23 mouse cellular contexts compared by ENCODE assay signal in genomic region chr6:142804402-142804801, GRCm38 (mm10). TPM values are rescaled to one million over a fixed set of nuclear protein-coding genes. Genes with fewer than 3 reads are reported as not detected.
DNase-seq lines count a peak whose midpoint lies in the region; ATAC-seq and TF ChIP-seq lines count a peak whose summit lies in the region.
"Had no signal": no experiment of that assay in that cellular context is flagged by ENCODE, and none has a peak within 500 bp of the region (broad histone marks: within the 10 kb centered on the region; RNA-seq: fewer than 3 reads in every experiment).

Sult6b2 (minus strand) TSS chr6:142804502.

- H3K4me2 ChIP-seq in intestine, embryonic 15.5 days (replicated peaks): no peak within 1 kb of the TSS
- H3K4me2 ChIP-seq in intestine, embryonic 16.5 days (ENCODE audit: low read depth, low read length): no peak within 1 kb of the TSS
- peak within 1 kb of the TSS; percentile 40; the same call in 1 of the 2 replicates for H3K4me2 ChIP-seq in intestine, postnatal 0 days (replicated peaks; ENCODE audit: low read depth)
- no peak within 1 kb of the TSS for H3K4me2 ChIP-seq in neural tube, embryonic 15.5 days

- no peak within 1 kb of the TSS for H3K4me3 ChIP-seq in intestine, embryonic 15.5 days (replicated peaks)
- no peak within 1 kb of the TSS for H3K4me3 ChIP-seq in intestine, embryonic 16.5 days (ENCODE audit: low read length)
- H3K4me3 ChIP-seq in intestine, postnatal 0 days (ENCODE audit: low read depth, low read length): no peak within 1 kb of the TSS
- H3K4me3 ChIP-seq in small intestine, adult 2 months (ENCODE audit: low read depth, low read length): no peak within 1 kb of the TSS
- no peak within 1 kb of the TSS for H3K4me3 ChIP-seq in heart, embryonic 10.5 days
- no peak within 1 kb of the TSS for H3K4me3 ChIP-seq in neural tube, embryonic 15.5 days (replicated peaks)

- no peak for TF ChIP-seq POLR2A in small intestine, adult 2 months (IDR thresholded peaks at IDR 0.05; ENCODE audit: low read depth, low read length)

- H3K9ac ChIP-seq in intestine, embryonic 15.5 days: no peak within 1 kb of the TSS
- no peak within 1 kb of the TSS for H3K9ac ChIP-seq in intestine, embryonic 16.5 days (ENCODE audit: low read depth, low read length)
- no peak within 1 kb of the TSS for H3K9ac ChIP-seq in intestine, postnatal 0 days (ENCODE audit: low read depth, low read length)
- no peak within 1 kb of the TSS for H3K9ac ChIP-seq in neural tube, embryonic 15.5 days (replicated peaks)

- no peaks in the 10 kb centered on the region for H3K9me3 ChIP-seq in intestine, embryonic 15.5 days
- H3K9me3 ChIP-seq in intestine, embryonic 16.5 days (ENCODE audit: control insufficient read depth, low read length): no peaks in the 10 kb centered on the region
- no peaks in the 10 kb centered on the region for H3K9me3 ChIP-seq in intestine, postnatal 0 days (ENCODE audit: control insufficient read depth)
- no peaks in the 10 kb centered on the region for H3K9me3 ChIP-seq in heart, embryonic 10.5 days
- H3K9me3 ChIP-seq in neural tube, embryonic 15.5 days (replicated peaks): no peaks in the 10 kb centered on the region
- H3K9me3 ChIP-seq: G1E had no signal

- no peaks in the 10 kb centered on the region for H3K4me1 ChIP-seq in intestine, embryonic 15.5 days (replicated peaks)
- no peaks in the 10 kb centered on the region for H3K4me1 ChIP-seq in intestine, embryonic 16.5 days (ENCODE audit: control insufficient read depth, insufficient read depth, low read length)
- 0 out of 2 replicates have a peak, but pooled peaks cover 11% of the 10 kb centered on the region for H3K4me1 ChIP-seq in intestine, postnatal 0 days (replicated peaks; ENCODE audit: control insufficient read depth, insufficient read depth, low read length)
- peaks cover 16% of the 10 kb centered on the region for H3K4me1 ChIP-seq in small intestine, adult 2 months (ENCODE audit: control insufficient read depth, insufficient read depth, insufficient read length, low read length)
- H3K4me1 ChIP-seq in heart, embryonic 10.5 days: peaks cover 2% of the 10 kb centered on the region; the same call in 1 of the 2 replicates
- H3K4me1 ChIP-seq in neural tube, embryonic 15.5 days: peaks cover 5% of the 10 kb centered on the region; the same call in 1 of the 2 replicates

- TF ChIP-seq CTCF in intestine, postnatal 0 days (IDR thresholded peaks at IDR 0.05; ENCODE audit: low read depth): no peak
- no peak for TF ChIP-seq CTCF in small intestine, adult 2 months (IDR thresholded peaks at IDR 0.05; ENCODE audit: extremely low read depth, insufficient read length, insufficient replicate concordance, low read depth, low read length)

- no peak for DNase-seq in heart, embryonic 10.5 days (ENCODE audit: low spot score)
- no peak for DNase-seq in thymus, adult 18-20 months
- no peak for DNase-seq in ovary, postnatal 36 days (ENCODE audit: low spot score)
- DNase-seq: adrenal gland, adult 2 months; adrenal gland, adult 8-10 months; adrenal gland, postnatal 10 days; adrenal gland, postnatal 14 days; adrenal gland, postnatal 25 days; adrenal gland, postnatal 36 days; B cell, adult 2 months; cerebellum, adult 11 months; cerebellum, adult 11-12 months had no signal

- peak; percentile 15; the same call in 1 of the 2 replicates for ATAC-seq in intestine, embryonic 15.5 days
- peak; percentile 46 for ATAC-seq in intestine, embryonic 16.5 days
- ATAC-seq in intestine, postnatal 0 days: no peak
- no peak for ATAC-seq in neural tube, embryonic 15.5 days (ENCODE audit: low FRiP score)
- ATAC-seq: activated CD4-positive, CD25-positive, alpha-beta regulatory T cell, adult 4 months; CD4-positive, CD25-positive, alpha-beta regulatory T cell, adult 4 months; Patski had no signal

- no peak within 1 kb of the TSS for H3K27ac ChIP-seq in intestine, embryonic 15.5 days
- H3K27ac ChIP-seq in intestine, embryonic 16.5 days (ENCODE audit: low read length): peak within 1 kb of the TSS; percentile 43
- no peak within 1 kb of the TSS for H3K27ac ChIP-seq in intestine, postnatal 0 days (ENCODE audit: low read depth, low read length)
- peak within 1 kb of the TSS; percentile 2; the same call in 1 of the 2 replicates for H3K27ac ChIP-seq in small intestine, adult 2 months (ENCODE audit: insufficient read depth, low read depth, low read length)
- H3K27ac ChIP-seq in heart, embryonic 10.5 days: no peak within 1 kb of the TSS
- no peak within 1 kb of the TSS for H3K27ac ChIP-seq in neural tube, embryonic 15.5 days (replicated peaks)

- no peaks in the 10 kb centered on the region for H3K36me3 ChIP-seq in intestine, embryonic 15.5 days
- no peaks in the 10 kb centered on the region for H3K36me3 ChIP-seq in intestine, embryonic 16.5 days (ENCODE audit: control insufficient read depth, insufficient read depth, low read length)
- no peaks in the 10 kb centered on the region for H3K36me3 ChIP-seq in intestine, postnatal 0 days (ENCODE audit: control insufficient read depth, insufficient read depth)
- H3K36me3 ChIP-seq in small intestine, adult 2 months (ENCODE audit: control insufficient read depth, insufficient read depth, low read length): no peaks in the 10 kb centered on the region
- H3K36me3 ChIP-seq in heart, embryonic 10.5 days: no peaks in the 10 kb centered on the region
- H3K36me3 ChIP-seq in neural tube, embryonic 15.5 days: no peaks in the 10 kb centered on the region
- H3K36me3 ChIP-seq: G1E had no signal

- no peaks in the 10 kb centered on the region; the same call in 1 of the 2 replicates for H3K27me3 ChIP-seq in intestine, embryonic 15.5 days (replicated peaks)
- H3K27me3 ChIP-seq in intestine, embryonic 16.5 days (replicated peaks; ENCODE audit: control insufficient read depth, insufficient read depth, low read length): no peaks in the 10 kb centered on the region
- no peaks in the 10 kb centered on the region for H3K27me3 ChIP-seq in intestine, postnatal 0 days (replicated peaks; ENCODE audit: control insufficient read depth, insufficient read depth, low read length)
- no peaks in the 10 kb centered on the region for H3K27me3 ChIP-seq in small intestine, adult 2 months (ENCODE audit: control insufficient read depth, insufficient read depth, low read length)
- no peaks in the 10 kb centered on the region for H3K27me3 ChIP-seq in heart, embryonic 10.5 days (ENCODE audit: insufficient read depth, poor library complexity, severe bottlenecking)
- H3K27me3 ChIP-seq in neural tube, embryonic 15.5 days (replicated peaks): no peaks in the 10 kb centered on the region
- H3K27me3 ChIP-seq: CH12.LX had no signal

RNA-seq across cellular contexts. Expression of gene Sult6b2, which starts in this region (rescaled TPM):
- 20.9 and 24.9 TPM in 2 replicates for polyA plus RNA-seq in intestine, embryonic 15.5 days (2015; fragmentation: Nextera tagmentation; extraction: Ambion mirVana)
- 49.8 and 76.7 TPM in 2 replicates for polyA plus RNA-seq in intestine, embryonic 16.5 days (2015; fragmentation: Nextera tagmentation; extraction: Ambion mirVana)
- polyA plus RNA-seq in intestine, postnatal 0 days (2015; fragmentation: Nextera tagmentation; extraction: Ambion mirVana): 53.2 and 63.2 TPM in 2 replicates
- 0.20 and 68.1 TPM in 2 replicates for polyA plus RNA-seq in small intestine, adult 2 months (2012; rRNA removed)
- 0.06 TPM in 1 of 2 replicates, not detected in the other for polyA plus RNA-seq in heart, embryonic 10.5 days (2016; fragmentation: Nextera tagmentation; extraction: Ambion mirVana)
- 0.08 and 0.12 TPM in 2 replicates for polyA plus RNA-seq in neural tube, embryonic 15.5 days (2015; fragmentation: Nextera tagmentation; extraction: Ambion mirVana)
- polyA plus RNA-seq: activated CD4-positive, CD25-positive, alpha-beta regulatory T cell, adult 4 months; adrenal gland, adult 2 months; C2C12; CD4-positive, CD25-positive, alpha-beta regulatory T cell, adult 4 months; G1E had no signal

Comparison
In these comparisons a context has a peak if more than half of its experiments do, and no peak if none do; other contexts are left out.
1. ATAC-seq: peak in intestine, embryonic 15.5 days (single experiment) and intestine, embryonic 16.5 days (single experiment); none in intestine, postnatal 0 days (single experiment) and neural tube, embryonic 15.5 days (single experiment).
2. H3K27ac ChIP-seq: peak in intestine, embryonic 16.5 days (single experiment) and small intestine, adult 2 months (single experiment); none in intestine, embryonic 15.5 days (single experiment), intestine, postnatal 0 days (single experiment), heart, embryonic 10.5 days (single experiment) and neural tube, embryonic 15.5 days (single experiment).